Mouse (Mus musculus) limb, embryonic 10.5 days (tissue): ENCODE results near the gene Zfp462. TPM values are rescaled to one million over a fixed set of nuclear protein-coding genes. Genes with fewer than 3 reads are reported as not detected.

Experiments used
- DNase-seq: peaks from one replicate; pipeline ENCODE4 v3.0.0-alpha.2; 2017; ENCODE audit warnings: low spot score
- H3K27ac ChIP-seq: fragments of 300-500 bp; sonication (generic); 2 replicates; pipeline ENCODE4 v1.5.1; 2016; ENCODE audit warnings: mild to moderate bottlenecking
- H3K27me3 ChIP-seq: fragments of 300-500 bp; sonication (generic); 2 replicates; pipeline ENCODE4 v1.6.1; 2016; ENCODE audit warnings: low read depth, mild to moderate bottlenecking; ENCODE audit not compliant: poor library complexity, severe bottlenecking
- H3K36me3 ChIP-seq: fragments of 300-500 bp; sonication (generic); 2 replicates; pipeline ENCODE4 v1.6.1; 2016; ENCODE audit warnings: mild to moderate bottlenecking, moderate library complexity
- H3K4me1 ChIP-seq: fragments of 300-500 bp; sonication (generic); 2 replicates; pipeline ENCODE4 v1.6.1; 2016
- H3K4me3 ChIP-seq: fragments of 300-500 bp; sonication (generic); 2 replicates; pipeline ENCODE4 v1.5.1; 2016; ENCODE audit warnings: mild to moderate bottlenecking, moderate library complexity
- H3K9me3 ChIP-seq: fragments of 300-500 bp; sonication (generic); replicated peaks from 2 replicates; pipeline ENCODE4 v1.6.1; 2016; ENCODE audit warnings: mild to moderate bottlenecking
- WGBS: fragments of 180-500 bp; shearing (Covaris S2); methylation state at CpG from one replicate; pipeline ENCODE4 v1.1.7; 2016; 5-methylcytosine and 5-hydroxymethylcytosine counted together
- polyA plus RNA-seq: library from polyadenylated mRNA; unstranded; fragments of >200 nt; fragmentation: Nextera tagmentation; extraction: Ambion mirVana; gene quantifications from 2 replicates; pipeline ENCODE4 v1.2.1, GENCODE M21; 2016

The Zfp462 gene
- polyA plus RNA-seq, 1 experiment from 2014 or later: 10.3 TPM

DNA sequence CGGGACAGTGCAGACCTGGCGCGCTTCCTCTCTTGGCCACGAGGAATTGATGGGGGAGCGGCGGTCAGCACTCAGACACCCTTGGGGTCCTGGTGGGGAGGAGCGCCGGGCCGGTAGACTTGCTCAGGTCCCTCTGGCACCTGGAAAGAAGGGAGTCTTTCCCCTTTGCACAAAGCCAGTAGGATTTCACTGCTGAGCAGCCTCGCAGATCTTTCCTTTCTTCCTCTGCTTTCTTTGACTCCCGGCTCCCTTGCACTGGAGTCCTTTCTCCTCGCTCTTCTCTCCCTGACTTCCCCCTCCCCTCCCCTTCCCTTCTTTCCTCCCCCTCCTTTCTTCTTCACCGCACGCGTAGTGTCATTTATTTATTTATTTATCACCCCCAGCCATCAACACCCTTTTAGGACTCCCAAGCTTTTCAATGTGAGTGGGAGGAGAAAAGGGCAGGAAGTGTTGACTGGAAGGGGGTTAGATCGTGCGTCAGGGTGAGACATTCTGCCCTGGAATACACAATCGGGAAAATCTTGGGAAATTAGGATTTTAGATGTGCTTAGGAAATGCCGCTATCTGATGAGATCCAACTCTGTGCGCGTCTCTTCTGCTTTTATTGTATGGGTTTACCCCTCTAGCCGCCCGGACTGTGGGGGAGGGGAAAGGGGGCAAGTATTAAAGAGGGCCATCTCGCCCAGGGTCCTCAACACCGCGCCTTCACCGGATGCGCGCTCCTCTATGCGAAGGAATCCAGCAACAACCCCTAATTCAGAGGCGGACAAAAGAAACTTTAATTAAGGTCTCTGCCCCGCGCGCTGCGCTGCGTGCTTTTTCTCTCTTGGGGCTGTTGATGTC lies 976 bp downstream of the Zfp462 start:
- Histone ChIP-seq H3K4me3 (peak overlapping the region; percentile 69), H3K9me3 (no peaks in the 10 kb centered on the region), H3K4me1 (peaks cover 22% of the 10 kb centered on the region), H3K27ac (peak overlapping the region; percentile 95), H3K27me3 (no peaks in the 10 kb centered on the region), H3K36me3 (peaks cover 4% of the 10 kb centered on the region)
- WGBS: under 1% methylated on average over 36 of the region's 36 CpGs
- DNase-seq: peak; percentile 79

DNA sequence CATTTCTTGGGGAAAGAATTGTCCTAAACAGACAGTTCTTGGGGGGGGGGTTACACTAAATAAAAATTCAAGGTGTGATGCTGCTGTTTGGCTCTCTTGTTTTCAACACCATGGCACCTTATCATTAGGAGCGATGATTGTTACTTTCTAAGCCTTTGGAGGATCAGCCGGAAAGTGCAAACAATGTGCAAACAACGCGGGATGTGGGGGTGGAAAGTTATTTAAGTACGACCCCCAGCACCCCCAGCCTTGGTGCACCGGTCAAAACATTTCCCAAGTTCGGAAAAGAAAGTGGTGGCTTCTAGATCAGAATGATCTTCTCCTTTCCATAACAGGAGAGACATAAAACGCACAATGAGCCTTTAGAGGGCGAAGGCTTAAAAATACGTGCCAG lies 1.8 kb downstream of the Zfp462 start:
- Histone ChIP-seq H3K4me1 (peaks cover 27% of the 10 kb centered on the region), H3K4me3 (peak overlapping the region; percentile 69), H3K27ac (peak overlapping the region; percentile 95), H3K9me3 (no peaks in the 10 kb centered on the region), H3K27me3 (no peaks in the 10 kb centered on the region), H3K36me3 (peaks cover 6% of the 10 kb centered on the region)
- no peak for DNase-seq
- 0% methylated on average over 10 of the region's 10 CpGs for WGBS

DNA sequence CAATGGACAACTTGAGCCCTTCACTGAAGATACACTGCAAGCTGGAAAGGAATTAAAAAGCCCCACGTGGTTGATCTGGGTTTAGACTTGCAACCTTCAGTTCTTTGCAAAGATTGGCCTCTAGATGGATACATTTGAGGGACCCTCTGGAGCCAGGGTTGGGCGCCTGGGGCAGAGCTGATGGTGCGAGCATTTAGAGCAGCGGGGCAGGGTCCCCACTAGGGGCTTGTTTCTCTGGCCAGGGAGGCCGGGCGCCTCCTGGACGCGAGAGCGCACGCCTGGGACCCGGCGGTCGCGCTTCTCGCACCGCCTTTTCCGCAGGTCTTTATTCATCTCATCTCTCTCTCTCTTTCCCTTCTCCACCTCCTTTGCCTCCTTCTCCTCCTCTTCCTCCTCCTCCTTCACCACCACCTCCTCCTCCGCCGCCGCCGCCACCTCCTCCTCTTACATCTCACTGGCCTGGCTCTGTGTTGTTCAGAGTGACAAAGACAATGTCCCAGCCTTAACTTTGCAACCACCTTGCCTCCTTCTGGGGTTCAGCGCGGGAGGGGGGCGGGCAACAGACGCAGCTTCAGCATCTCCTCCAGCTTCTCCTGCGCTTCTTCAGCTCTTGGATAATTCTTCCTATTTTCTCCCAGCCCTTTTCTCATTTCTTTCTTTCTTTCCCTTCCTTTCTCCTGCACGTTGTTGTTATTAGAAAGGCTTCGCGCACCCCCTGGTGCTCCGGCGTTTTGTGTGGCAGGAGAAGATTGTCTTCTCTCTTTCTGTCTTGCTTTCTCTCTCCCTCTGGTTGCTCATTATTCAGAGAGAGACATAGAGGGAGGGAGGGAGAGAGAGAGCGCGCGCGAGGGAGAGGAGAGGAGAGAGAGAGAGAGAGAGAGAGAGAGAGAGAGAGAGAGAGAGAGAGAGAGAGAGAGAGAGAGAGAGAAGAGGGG lies 2.5 kb downstream of the Zfp462 start:
- H3K27me3 ChIP-seq: no peaks in the 10 kb centered on the region
- peaks cover 6% of the 10 kb centered on the region for H3K36me3 ChIP-seq
- under 1% methylated on average over 32 of the region's 35 CpGs for WGBS
- H3K4me3 ChIP-seq: peak overlapping the region; percentile 69
- peaks cover 27% of the 10 kb centered on the region for H3K4me1 ChIP-seq
- H3K27ac ChIP-seq: peak overlapping the region; percentile 95
- no peaks in the 10 kb centered on the region for H3K9me3 ChIP-seq
- DNase-seq: peak; percentile 84

DNA sequence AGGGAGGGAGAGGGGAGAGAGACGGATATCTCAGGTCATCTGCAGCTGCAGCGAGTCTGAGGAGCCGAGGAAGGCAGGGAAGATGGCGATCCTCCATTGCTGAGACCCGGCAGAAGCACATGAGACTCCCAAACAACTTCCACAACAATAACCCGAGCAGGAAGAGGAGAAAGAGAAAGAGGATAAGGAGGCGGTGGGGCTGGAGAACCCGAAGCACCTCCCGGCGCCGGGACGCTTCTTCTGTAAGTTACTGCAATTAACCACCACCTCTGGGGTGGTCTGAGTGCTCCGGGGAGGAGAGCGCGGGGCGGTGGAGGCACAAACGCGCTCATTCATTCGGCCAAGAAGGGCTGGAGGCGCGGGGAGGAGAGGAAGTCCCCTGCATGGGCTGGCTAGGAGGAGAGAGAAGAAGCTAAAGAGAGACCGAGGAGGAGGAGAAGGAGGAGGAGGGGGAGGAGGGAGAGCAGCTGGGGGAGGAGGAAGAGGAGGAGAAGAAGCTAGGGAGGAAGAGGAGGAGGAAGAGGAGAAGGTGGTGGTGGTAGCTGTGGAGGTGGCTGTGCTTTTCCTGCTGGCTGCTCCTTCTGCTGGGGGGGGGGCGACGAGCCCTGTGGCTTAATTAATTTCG lies 3.3 kb downstream of the Zfp462 start:
- H3K9me3 ChIP-seq: no peaks in the 10 kb centered on the region
- DNase-seq: peak; percentile 78
- H3K4me1 ChIP-seq: peaks cover 27% of the 10 kb centered on the region
- H3K4me3 ChIP-seq: peak overlapping the region; percentile 69
- H3K36me3 ChIP-seq: peaks cover 6% of the 10 kb centered on the region
- peak overlapping the region; percentile 95 for H3K27ac ChIP-seq
- WGBS: 1% methylated on average over 23 of the region's 25 CpGs
- H3K27me3 ChIP-seq: no peaks in the 10 kb centered on the region

DNA sequence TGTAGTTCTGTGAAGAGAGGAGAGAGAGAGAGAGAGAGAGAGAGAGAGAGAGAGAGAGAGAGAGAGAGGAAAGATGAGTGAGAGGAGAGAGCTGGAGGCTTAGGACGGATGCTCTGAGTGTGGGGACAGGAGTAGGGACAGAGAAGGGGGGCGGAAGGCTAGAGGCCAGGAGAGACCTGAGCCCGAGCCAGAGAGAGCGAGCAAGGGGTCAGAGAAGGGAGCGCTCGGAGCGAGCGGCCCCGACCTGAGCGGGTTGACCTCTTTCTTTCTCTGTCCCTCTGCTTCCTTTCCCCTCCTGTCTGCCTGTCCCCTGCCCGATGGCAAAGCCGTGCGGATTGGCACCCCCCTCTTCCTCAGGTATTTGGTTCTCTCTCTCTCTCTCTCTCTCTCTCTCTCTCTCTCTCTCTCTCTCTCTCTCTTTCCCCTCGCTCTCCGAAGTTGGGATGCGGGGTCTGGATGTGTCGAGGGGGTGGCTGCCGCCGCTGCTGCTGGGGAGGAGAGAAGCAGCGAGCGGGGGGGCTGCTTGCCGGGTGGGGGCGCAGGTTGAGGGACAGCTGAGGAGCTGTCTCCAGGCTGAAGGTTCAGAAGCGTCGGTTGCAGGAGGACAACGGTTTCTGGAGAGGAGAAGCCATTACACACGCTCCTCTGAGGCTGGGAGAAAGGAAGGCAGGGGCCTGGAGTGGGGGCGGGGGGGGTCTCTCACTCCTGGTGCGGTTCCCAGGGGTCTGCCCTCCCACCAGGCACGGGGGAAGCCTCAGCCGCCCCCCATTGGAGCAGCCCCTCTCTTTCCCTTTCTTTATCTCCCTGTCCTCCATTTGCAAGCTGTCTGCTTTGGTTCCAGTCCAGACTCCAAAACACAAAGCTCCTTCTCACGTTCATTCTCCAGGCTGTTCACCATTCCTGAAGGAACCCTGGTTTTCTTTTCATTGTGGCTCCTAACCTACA lies 4.0 kb downstream of the Zfp462 start:
- 0% methylated on average over 32 of the region's 32 CpGs for WGBS
- Histone ChIP-seq H3K9me3 (no peaks in the 10 kb centered on the region), H3K27me3 (no peaks in the 10 kb centered on the region), H3K4me3 (peak overlapping the region; percentile 69), H3K27ac (peak overlapping the region; percentile 95), H3K4me1 (peaks cover 27% of the 10 kb centered on the region), H3K36me3 (peaks cover 9% of the 10 kb centered on the region)
- peak; percentile 74 for DNase-seq

DNA sequence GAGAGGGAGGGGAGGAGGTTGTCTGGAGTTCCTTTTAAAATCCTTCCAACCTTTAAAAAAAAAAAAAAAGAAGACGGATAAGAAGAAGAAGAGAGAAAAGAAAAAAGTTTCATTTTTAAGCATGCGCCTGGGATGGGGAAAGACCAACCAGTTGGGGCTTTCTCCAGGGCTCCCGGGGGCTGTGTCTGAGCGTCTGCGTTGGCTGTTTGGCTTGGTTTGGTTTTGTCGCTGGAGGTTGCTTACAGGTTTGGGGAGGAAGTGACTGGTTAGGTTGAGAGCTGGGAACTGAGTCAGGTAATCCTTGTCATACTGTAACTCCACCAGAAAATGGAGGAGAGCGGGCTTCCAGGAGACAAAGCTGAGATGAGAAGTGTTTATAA lies 4.7 kb downstream of the Zfp462 start:
- DNase-seq: peak; percentile 49
- Histone ChIP-seq H3K27ac (peak overlapping the region; percentile 95), H3K36me3 (peaks cover 13% of the 10 kb centered on the region), H3K27me3 (no peaks in the 10 kb centered on the region), H3K9me3 (no peaks in the 10 kb centered on the region), H3K4me3 (peak overlapping the region; percentile 69), H3K4me1 (peaks cover 24% of the 10 kb centered on the region)
- 23% methylated on average over 7 of the region's 7 CpGs for WGBS

DNA sequence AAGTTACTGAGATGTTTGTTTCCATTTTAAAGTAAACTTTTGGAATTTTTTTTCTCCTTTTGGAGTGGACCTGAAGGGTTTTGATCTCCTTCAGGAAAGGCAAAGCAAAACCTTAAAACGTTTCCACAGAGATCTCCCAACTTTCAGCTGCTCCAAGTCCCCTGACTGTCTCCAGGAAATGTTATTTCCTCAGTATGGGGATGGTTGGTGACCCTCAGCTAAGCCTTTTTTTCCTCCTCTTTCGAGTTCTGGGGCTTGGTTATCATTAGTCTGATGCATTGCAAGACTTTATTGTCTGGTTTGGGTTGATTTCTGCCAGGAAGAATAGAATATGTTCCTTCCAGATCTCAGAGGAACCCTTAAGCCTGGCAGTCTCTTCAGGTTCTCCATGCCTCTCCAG lies 5.3 kb downstream of the Zfp462 start:
- WGBS: 35% methylated on average over 2 of the region's 2 CpGs
- Histone ChIP-seq H3K27me3 (no peaks in the 10 kb centered on the region), H3K9me3 (no peaks in the 10 kb centered on the region), H3K27ac (peak overlapping the region; percentile 95), H3K4me3 (peak overlapping the region; percentile 69), H3K4me1 (peaks cover 22% of the 10 kb centered on the region), H3K36me3 (peaks cover 19% of the 10 kb centered on the region)
- DNase-seq: no peak

DNA sequence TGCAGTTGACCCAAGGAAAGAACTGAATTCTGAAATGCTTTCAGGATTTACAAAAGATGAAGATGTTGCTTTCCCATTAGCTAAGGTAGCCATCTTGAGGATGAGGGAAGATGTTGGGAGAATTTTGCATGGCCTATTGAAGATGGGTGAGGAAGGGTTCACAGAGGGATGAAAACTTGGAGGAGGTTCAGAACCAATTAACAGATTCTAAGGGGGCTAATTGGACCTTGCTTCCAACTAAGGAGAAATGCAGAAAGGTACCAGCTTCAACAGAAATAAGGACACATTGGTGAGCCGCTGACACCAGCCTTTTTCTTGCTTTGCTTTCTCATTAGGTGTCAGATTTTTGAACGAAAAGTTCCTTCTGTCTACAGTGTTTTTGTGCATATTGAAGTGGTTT lies 6.0 kb downstream of the Zfp462 start:
- Histone ChIP-seq H3K36me3 (peaks cover 25% of the 10 kb centered on the region), H3K9me3 (no peaks in the 10 kb centered on the region), H3K27me3 (no peaks in the 10 kb centered on the region), H3K4me1 (peaks cover 22% of the 10 kb centered on the region), H3K4me3 (peak overlapping the region; percentile 69; the same call in 1 of the 2 replicates), H3K27ac (no peak overlapping the region)
- no peak for DNase-seq
- WGBS: 92% methylated on average over 2 of the region's 2 CpGs

DNA sequence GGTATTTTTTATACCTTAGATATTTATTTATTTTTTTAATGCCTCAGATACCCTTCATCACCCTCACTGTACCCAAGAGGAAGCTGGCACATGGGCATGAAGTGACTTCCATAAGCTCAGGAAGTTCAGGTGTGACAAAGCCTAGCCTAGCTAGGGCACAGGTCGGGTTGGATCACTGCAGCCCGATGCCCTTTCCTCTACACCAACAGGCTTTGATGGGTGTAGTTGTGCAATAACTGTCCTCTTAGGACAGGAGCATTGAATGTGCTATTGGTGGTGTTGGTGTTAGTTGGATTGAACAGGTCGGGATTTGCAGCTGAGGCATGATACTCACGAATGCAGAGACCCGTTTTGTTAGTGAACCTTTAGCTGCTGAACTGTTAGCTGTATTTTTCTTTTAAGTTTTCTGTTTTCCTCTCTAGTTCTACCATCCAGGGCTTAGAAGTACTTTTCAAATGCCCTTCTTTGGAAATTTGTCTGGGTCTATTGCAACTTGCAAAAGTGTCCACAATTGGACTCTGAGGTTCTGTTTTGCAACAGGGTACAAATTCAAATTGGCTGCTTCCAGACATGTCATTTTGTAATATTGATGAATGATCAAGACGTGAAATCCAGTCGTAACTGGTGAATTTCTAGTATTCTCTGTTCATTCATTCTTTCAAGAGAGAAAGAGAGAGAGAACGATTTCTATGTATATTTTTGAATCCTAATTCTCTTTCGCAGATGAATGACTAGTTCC lies 9.0 kb downstream of the Zfp462 start:
- 92% methylated on average over 9 of the region's 9 CpGs for WGBS
- no peaks in the 10 kb centered on the region for H3K9me3 ChIP-seq
- no peaks in the 10 kb centered on the region for H3K27me3 ChIP-seq
- DNase-seq: no peak
- H3K4me3 ChIP-seq: no peak overlapping the region
- H3K4me1 ChIP-seq: peaks cover 18% of the 10 kb centered on the region
- peaks cover 54% of the 10 kb centered on the region for H3K36me3 ChIP-seq
- H3K27ac ChIP-seq: no peak overlapping the region

DNA sequence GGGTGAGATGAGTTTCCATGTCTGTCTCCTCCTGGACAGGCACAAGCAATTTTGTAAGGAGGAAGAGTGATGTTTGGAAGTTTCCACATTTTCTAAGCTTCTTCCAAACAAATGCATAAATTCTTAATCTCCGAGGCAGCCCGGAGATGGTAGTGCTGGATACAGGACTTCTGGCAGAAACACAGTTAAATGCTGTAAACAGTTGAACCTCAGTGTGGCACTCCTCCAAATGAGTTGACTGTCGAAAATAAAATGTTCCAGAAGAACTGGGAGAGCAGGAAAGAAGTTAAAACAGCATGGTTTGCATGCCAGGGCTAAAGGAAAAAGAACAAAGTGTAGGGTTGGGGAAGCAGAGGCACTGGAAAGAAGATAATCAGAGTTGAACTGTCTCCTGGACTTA lies 9.6 kb downstream of the Zfp462 start:
- H3K27me3 ChIP-seq: no peaks in the 10 kb centered on the region
- H3K4me3 ChIP-seq: no peak overlapping the region
- H3K4me1 ChIP-seq: peaks cover 18% of the 10 kb centered on the region
- no peaks in the 10 kb centered on the region for H3K9me3 ChIP-seq
- no peak for DNase-seq
- no peak overlapping the region for H3K27ac ChIP-seq
- H3K36me3 ChIP-seq: peaks cover 61% of the 10 kb centered on the region
- 88% methylated on average over 3 of the region's 3 CpGs for WGBS

DNA sequence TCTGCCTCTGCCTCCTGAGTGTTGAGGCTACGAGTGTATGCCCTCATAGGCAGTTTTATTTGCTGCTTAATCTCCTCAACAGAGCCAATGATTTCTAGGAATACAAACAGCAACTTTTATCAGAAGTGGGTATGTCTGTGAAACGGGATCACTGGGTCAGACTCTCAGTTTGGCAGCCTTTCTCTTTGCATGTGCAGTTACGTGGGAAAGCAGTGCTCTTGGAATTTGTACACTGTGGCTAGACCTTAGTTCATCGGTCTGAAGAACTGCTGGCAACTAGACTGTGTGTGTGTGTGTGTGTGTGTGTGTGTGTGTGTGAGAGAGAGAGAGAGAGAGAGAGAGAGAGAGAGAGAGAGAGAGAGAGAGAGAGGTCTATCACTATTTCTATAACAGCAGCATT lies 15.9 kb downstream of the Zfp462 start:
- H3K36me3 ChIP-seq: peaks cover 72% of the 10 kb centered on the region
- 88% methylated on average over 4 of the region's 4 CpGs for WGBS

More for the DNA sequence above, 15.9 kb downstream of the Zfp462 start:
- H3K9me3 ChIP-seq: no peaks in the 10 kb centered on the region
- H3K4me3 ChIP-seq: no peak overlapping the region
- H3K27ac ChIP-seq: no peak overlapping the region
- H3K27me3 ChIP-seq: no peaks in the 10 kb centered on the region
- peaks cover 12% of the 10 kb centered on the region for H3K4me1 ChIP-seq
- DNase-seq: no peak
